In the genomic region with DNA sequence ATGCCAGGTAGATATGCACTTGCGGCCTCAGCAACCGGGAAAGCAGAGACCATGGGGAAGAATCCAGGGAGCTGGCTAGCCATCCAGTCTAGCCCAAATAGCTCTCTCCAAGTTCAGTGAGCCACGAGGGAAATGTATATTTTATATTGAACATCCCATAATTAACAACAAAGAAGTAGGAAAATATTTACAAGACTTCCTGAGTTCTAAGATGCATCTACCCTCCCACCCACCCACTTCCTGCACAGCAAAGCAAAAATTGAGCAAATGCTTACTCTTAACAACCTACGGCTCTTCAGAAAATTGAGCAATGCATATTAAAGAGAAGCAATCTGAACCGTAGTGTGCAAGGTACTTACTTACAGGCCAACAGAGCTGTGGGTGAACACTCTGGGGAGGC, we compare ENCODE assay signal across 7 mouse cellular contexts. TPM values are rescaled to one million over a fixed set of nuclear protein-coding genes. Genes with fewer than 3 reads are reported as not detected.
DNase-seq lines count a peak whose midpoint lies in the region; ATAC-seq and TF ChIP-seq lines count a peak whose summit lies in the region.

No protein-coding gene starts in this region.

- intact Hi-C loops in left cerebral cortex, postnatal 10 days (cut with DNase I) = loop anchor here (5.0 to 10.0 kb wide), 2 partner anchors 80 to 248 kb away; partner anchors contain the start of gene Mtch1

- H3K27ac ChIP-seq in forebrain, embryonic 10.5 days = peak overlapping the region; percentile 93
- H3K27ac ChIP-seq in limb, embryonic 14.5 days (replicated peaks; ENCODE audit: low read depth, low read length) = peak overlapping the region; percentile 96
- H3K27ac ChIP-seq in stomach, embryonic 15.5 days = peak overlapping the region; percentile 100

- no peak for DNase-seq in forebrain, embryonic 10.5 days (ENCODE audit: extremely low spot score, low spot score)
- DNase-seq in limb, embryonic 14.5 days (ENCODE audit: low spot score) = no peak
- DNase-seq in gastrocnemius, postnatal 10 days = no peak
- no peak for DNase-seq in left cerebral cortex, postnatal 10 days (ENCODE audit: extremely low spot score in 1 of 2, low spot score in 2 of 2)

- peaks cover 73% of the 10 kb centered on the region for H3K4me1 ChIP-seq in megakaryocyte, embryonic 14.5 days
- H3K4me1 ChIP-seq in forebrain, embryonic 10.5 days = peaks cover 56% of the 10 kb centered on the region
- peaks cover 17% of the 10 kb centered on the region for H3K4me1 ChIP-seq in limb, embryonic 14.5 days (ENCODE audit: control insufficient read depth, insufficient read depth, low read length)
- H3K4me1 ChIP-seq in stomach, embryonic 15.5 days = peaks cover 40% of the 10 kb centered on the region

- H3K4me3 ChIP-seq in megakaryocyte, embryonic 14.5 days (replicated peaks) = peak overlapping the region; percentile 97
- peak overlapping the region; percentile 87 for H3K4me3 ChIP-seq in forebrain, embryonic 10.5 days
- peak overlapping the region; percentile 73 for H3K4me3 ChIP-seq in limb, embryonic 14.5 days (replicated peaks; ENCODE audit: low read length)
- H3K4me3 ChIP-seq in stomach, embryonic 15.5 days (replicated peaks) = peak overlapping the region; percentile 88

- WGBS in forebrain, embryonic 10.5 days = 87% methylated on average over 5 of the region's 5 CpGs
- WGBS in limb, embryonic 14.5 days = 77% methylated on average over 5 of the region's 5 CpGs
- WGBS in stomach, embryonic 15.5 days = 77% methylated on average over 5 of the region's 5 CpGs

- H3K36me3 ChIP-seq in megakaryocyte, embryonic 14.5 days (replicated peaks; ENCODE audit: low read length) = peaks cover 21% of the 10 kb centered on the region
- peaks cover 23% of the 10 kb centered on the region for H3K36me3 ChIP-seq in forebrain, embryonic 10.5 days (replicated peaks)
- peaks cover 19% of the 10 kb centered on the region for H3K36me3 ChIP-seq in limb, embryonic 14.5 days (ENCODE audit: control insufficient read depth, insufficient read depth, low read length)
- peaks cover 12% of the 10 kb centered on the region for H3K36me3 ChIP-seq in stomach, embryonic 15.5 days

- ATAC-seq in megakaryocyte, adult 5-6 weeks (ENCODE audit: poor library complexity, severe bottlenecking) = no peak
- ATAC-seq in limb, embryonic 14.5 days (ENCODE audit: low FRiP score, low read depth) = no peak
- ATAC-seq in stomach, embryonic 15.5 days (ENCODE audit: insufficient read depth, low FRiP score, low read depth) = no peak

- H3K27me3 ChIP-seq in megakaryocyte, embryonic 14.5 days (replicated peaks) = no peaks in the 10 kb centered on the region
- H3K27me3 ChIP-seq in forebrain, embryonic 10.5 days (ENCODE audit: poor library complexity, severe bottlenecking) = no peaks in the 10 kb centered on the region
- H3K27me3 ChIP-seq in limb, embryonic 14.5 days (ENCODE audit: control insufficient read depth, insufficient read depth, low read length) = no peaks in the 10 kb centered on the region
- H3K27me3 ChIP-seq in stomach, embryonic 15.5 days (replicated peaks) = no peaks in the 10 kb centered on the region

- H3K9me3 ChIP-seq in megakaryocyte, embryonic 14.5 days = no peaks in the 10 kb centered on the region
- H3K9me3 ChIP-seq in forebrain, embryonic 10.5 days = no peaks in the 10 kb centered on the region
- H3K9me3 ChIP-seq in limb, embryonic 14.5 days (ENCODE audit: control insufficient read depth, low read length) = no peaks in the 10 kb centered on the region
- H3K9me3 ChIP-seq in stomach, embryonic 15.5 days = no peaks in the 10 kb centered on the region

- H3K9ac ChIP-seq in limb, embryonic 14.5 days (ENCODE audit: low read depth, low read length, severe bottlenecking) = no peak overlapping the region; the same call in 1 of the 2 replicates
- H3K9ac ChIP-seq in stomach, embryonic 15.5 days = no peak overlapping the region

- peak overlapping the region; percentile 54 for H3K4me2 ChIP-seq in limb, embryonic 14.5 days (replicated peaks; ENCODE audit: low read depth, low read length, severe bottlenecking)
- H3K4me2 ChIP-seq in stomach, embryonic 15.5 days = peak overlapping the region; percentile 69; the same call in 1 of the 2 replicates

- TF ChIP-seq POLR2A in limb, embryonic 14.5 days (IDR thresholded peaks at IDR 0.05; ENCODE audit: borderline replicate concordance, extremely low read depth, insufficient read depth, insufficient read length) = no peak

RNA-seq across cellular contexts. Expression of gene Ppil1, which starts 0.8 kb away (rescaled TPM):
- polyA plus RNA-seq in megakaryocyte, embryonic 14.5 days (2012; ENCODE audit: insufficient read depth, low replicate concordance) = 21.6 and 33.2 TPM in 2 replicates
- total RNA-seq in megakaryocyte, adult 5-6 weeks (2015) = 37.5 and 39.4 TPM in 2 replicates
- 53.6 and 57.3 TPM in 2 replicates for total RNA-seq in megakaryocyte, adult 5-6 weeks (2017)
- polyA plus RNA-seq in forebrain, embryonic 10.5 days (2016; fragmentation: Nextera tagmentation; extraction: Ambion mirVana) = 230 and 235 TPM in 2 replicates
- 76.5 and 78.5 TPM in 2 replicates for polyA plus RNA-seq in limb, embryonic 14.5 days (2012; rRNA removed)
- 130 and 132 TPM in 2 replicates for polyA plus RNA-seq in limb, embryonic 14.5 days (2014; fragmentation: Nextera tagmentation; extraction: Ambion mirVana)
- 148 and 150 TPM in 2 replicates for polyA plus RNA-seq in stomach, embryonic 15.5 days (2015; fragmentation: Nextera tagmentation; extraction: Ambion mirVana)
- total RNA-seq in gastrocnemius, postnatal 10 days (2021) = 10 to 100 TPM; 11.4 to 12.4 TPM
- total RNA-seq in left cerebral cortex, postnatal 10 days (2021) = 10 to 100 TPM; 20.7 to 24.3 TPM

RNA-seq across cellular contexts. Expression of gene BC004004, which starts 3.8 kb away (rescaled TPM):
- 20.3 and 30.8 TPM in 2 replicates for polyA plus RNA-seq in megakaryocyte, embryonic 14.5 days (2012; ENCODE audit: insufficient read depth, low replicate concordance)
- total RNA-seq in megakaryocyte, adult 5-6 weeks (2015) = 65.8 and 70.1 TPM in 2 replicates
- total RNA-seq in megakaryocyte, adult 5-6 weeks (2017) = 81.0 and 89.2 TPM in 2 replicates
- 54.6 and 56.6 TPM in 2 replicates for polyA plus RNA-seq in forebrain, embryonic 10.5 days (2016; fragmentation: Nextera tagmentation; extraction: Ambion mirVana)
- 58.7 and 64.6 TPM in 2 replicates for polyA plus RNA-seq in limb, embryonic 14.5 days (2012; rRNA removed)
- polyA plus RNA-seq in limb, embryonic 14.5 days (2014; fragmentation: Nextera tagmentation; extraction: Ambion mirVana) = 85.3 and 87.6 TPM in 2 replicates
- polyA plus RNA-seq in stomach, embryonic 15.5 days (2015; fragmentation: Nextera tagmentation; extraction: Ambion mirVana) = 81.6 and 87.1 TPM in 2 replicates
- 100 to 1,000 TPM; 115 to 118 TPM for total RNA-seq in gastrocnemius, postnatal 10 days (2021)
- 100 to 1,000 TPM in 1 of 2 experiments, 10 to 100 TPM in 1; 99.5 to 108 TPM for total RNA-seq in left cerebral cortex, postnatal 10 days (2021)

RNA-seq across cellular contexts. Expression of gene Cpne5, which starts 26.8 kb away (rescaled TPM):
- 13.0 and 15.2 TPM in 2 replicates for polyA plus RNA-seq in megakaryocyte, embryonic 14.5 days (2012; ENCODE audit: insufficient read depth, low replicate concordance)
- total RNA-seq in megakaryocyte, adult 5-6 weeks (2015) = 0.25 TPM in 1 of 2 replicates, not detected in the other
- total RNA-seq in megakaryocyte, adult 5-6 weeks (2017) = not detected in 2 replicates
- 5.3 and 6.2 TPM in 2 replicates for polyA plus RNA-seq in forebrain, embryonic 10.5 days (2016; fragmentation: Nextera tagmentation; extraction: Ambion mirVana)
- 14.7 and 17.9 TPM in 2 replicates for polyA plus RNA-seq in limb, embryonic 14.5 days (2012; rRNA removed)
- polyA plus RNA-seq in limb, embryonic 14.5 days (2014; fragmentation: Nextera tagmentation; extraction: Ambion mirVana) = 13.3 and 14.7 TPM in 2 replicates
- 9.2 and 10.3 TPM in 2 replicates for polyA plus RNA-seq in stomach, embryonic 15.5 days (2015; fragmentation: Nextera tagmentation; extraction: Ambion mirVana)
- under 1 TPM; 0.32 to 0.49 TPM for total RNA-seq in gastrocnemius, postnatal 10 days (2021)
- 10 to 100 TPM; 88.1 to 89.7 TPM for total RNA-seq in left cerebral cortex, postnatal 10 days (2021)

RNA-seq across cellular contexts. Expression of gene Pi16, which starts 52.7 kb away (rescaled TPM):
- 1.6 and 4.7 TPM in 2 replicates for polyA plus RNA-seq in megakaryocyte, embryonic 14.5 days (2012; ENCODE audit: insufficient read depth, low replicate concordance)
- total RNA-seq in megakaryocyte, adult 5-6 weeks (2015) = 32.6 and 44.2 TPM in 2 replicates
- total RNA-seq in megakaryocyte, adult 5-6 weeks (2017) = 59.2 and 64.7 TPM in 2 replicates
- polyA plus RNA-seq in forebrain, embryonic 10.5 days (2016; fragmentation: Nextera tagmentation; extraction: Ambion mirVana) = 0.71 and 0.73 TPM in 2 replicates
- polyA plus RNA-seq in limb, embryonic 14.5 days (2012; rRNA removed) = 2.0 and 2.6 TPM in 2 replicates
- polyA plus RNA-seq in limb, embryonic 14.5 days (2014; fragmentation: Nextera tagmentation; extraction: Ambion mirVana) = 1.4 and 2.2 TPM in 2 replicates
- polyA plus RNA-seq in stomach, embryonic 15.5 days (2015; fragmentation: Nextera tagmentation; extraction: Ambion mirVana) = 1.6 and 1.9 TPM in 2 replicates
- 10 to 100 TPM; 38.8 to 45.1 TPM for total RNA-seq in gastrocnemius, postnatal 10 days (2021)
- total RNA-seq in left cerebral cortex, postnatal 10 days (2021) = 1 to 10 TPM; 1.6 to 1.8 TPM
